Mouse (Mus musculus): ENCODE results near the gene Pbrm1.

The Pbrm1 gene

DNA sequence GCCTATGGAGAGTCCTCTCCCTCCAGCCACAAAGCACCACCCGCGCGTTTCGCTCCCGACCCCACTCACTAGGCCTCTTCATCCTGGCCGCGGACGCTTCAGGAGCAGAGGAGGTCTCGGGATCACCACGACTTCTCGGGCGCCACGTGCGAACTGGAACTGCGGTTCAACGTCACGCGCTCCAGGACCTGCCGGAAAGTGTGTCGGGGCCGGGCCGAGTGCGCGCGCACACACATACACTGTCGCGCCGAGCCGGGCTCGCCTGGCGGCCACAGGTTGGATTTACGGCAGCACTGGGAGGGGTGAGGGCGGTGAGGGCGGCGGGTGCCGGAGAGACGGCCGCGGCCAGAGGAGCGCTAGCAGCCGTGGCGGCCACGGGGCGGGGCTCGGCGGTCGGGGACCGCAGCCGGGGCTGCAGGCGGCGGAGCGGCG lies at the start of gene Pbrm1, which contains the start of gene Gnl3:
Gene Pbrm1, plus strand, starts transcription at position 279 of the 432 bp plus-strand sequence.
Gene Gnl3, minus strand, starts transcription at position 293 of the 432 bp plus-strand sequence.
- peak; percentile 93 to 96 for DNase-seq (ENCODE audit: low spot score in 2 of 2)

DNA sequence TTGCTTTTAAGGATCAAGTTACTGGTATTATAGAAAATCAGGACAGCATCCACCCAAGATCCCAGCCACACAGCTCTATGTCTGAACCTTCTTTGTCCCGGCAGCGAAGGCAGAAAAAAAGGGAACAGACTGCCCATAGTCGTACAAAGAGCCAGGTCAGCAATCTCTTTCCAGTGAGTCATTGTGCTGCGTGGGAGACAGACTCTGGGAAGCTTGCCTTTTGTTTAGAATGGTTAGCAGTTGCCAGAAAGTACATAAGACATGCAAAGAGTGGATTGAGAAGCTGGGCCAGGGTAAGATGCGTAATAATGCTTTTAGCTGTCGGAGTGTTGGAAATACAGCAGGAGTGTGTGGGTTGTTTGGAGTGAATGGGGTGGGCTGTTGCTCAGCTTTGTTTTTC lies 44.7 kb upstream of the Pbrm1 start:
- DNase-seq (ENCODE audit: low spot score in 2 of 2): no peak

DNA sequence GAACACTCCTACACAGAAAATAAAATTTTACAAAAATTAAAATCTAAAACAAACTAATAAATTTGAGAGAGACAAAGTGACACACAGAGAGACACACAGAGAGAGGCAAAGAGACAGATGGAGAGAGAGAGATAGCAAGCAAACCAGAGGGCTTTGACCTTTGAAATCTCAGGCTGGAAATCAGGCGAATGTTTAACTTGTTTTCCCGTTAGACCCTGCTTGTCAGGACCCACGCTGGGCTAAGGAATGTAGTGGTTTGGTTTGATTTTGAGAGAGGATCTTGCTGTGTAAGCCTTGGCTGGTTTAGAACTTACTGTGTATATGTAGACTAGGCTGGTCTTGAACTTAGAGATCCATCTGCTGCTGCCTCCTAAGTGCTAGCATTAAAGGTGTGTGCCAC lies 42.7 kb upstream of the Pbrm1 start:
- DNase-seq (ENCODE audit: low spot score in 2 of 2): no peak

DNA sequence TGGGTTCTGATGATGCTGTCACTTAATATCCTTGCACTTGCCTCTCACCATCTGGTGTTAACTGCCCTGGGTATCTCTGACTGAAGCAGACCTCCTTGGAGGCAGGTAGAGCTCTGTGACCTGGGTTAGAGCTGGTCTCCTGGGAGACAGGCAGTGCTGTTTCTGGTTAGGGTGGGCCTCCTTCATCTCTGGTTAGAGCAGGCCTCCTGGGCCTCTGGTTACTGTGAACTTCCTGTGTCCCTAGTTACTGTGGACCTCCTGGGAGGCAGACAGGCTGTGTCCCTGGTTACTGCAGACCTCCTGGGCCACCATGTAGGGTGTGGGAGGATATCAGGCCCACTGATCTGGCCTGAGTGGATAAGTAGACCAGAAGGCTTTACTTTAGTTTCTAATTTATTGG lies 22.5 kb upstream of the Pbrm1 start:
- no peak for DNase-seq (ENCODE audit: low spot score in 2 of 2)

DNA sequence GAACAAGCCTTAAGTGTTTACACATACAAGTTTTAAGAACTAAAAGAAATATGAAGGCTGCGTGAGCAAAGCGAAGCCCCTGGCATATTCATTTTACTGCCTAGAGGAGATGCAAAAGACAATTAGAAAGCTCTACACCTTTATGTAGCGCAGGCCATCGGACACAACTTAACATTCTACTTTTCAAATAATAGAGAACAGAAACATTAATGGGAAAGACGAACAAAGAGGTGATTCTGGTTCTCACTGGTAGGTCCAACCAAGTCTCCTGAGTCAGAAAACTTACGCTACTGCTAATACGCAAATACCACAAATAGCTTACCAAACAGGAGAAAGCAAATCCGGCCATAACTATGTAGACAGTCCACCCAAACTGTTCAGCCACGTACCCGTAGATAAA lies 18.6 kb upstream of the Pbrm1 start:
- no peak for DNase-seq (ENCODE audit: low spot score in 2 of 2)

DNA sequence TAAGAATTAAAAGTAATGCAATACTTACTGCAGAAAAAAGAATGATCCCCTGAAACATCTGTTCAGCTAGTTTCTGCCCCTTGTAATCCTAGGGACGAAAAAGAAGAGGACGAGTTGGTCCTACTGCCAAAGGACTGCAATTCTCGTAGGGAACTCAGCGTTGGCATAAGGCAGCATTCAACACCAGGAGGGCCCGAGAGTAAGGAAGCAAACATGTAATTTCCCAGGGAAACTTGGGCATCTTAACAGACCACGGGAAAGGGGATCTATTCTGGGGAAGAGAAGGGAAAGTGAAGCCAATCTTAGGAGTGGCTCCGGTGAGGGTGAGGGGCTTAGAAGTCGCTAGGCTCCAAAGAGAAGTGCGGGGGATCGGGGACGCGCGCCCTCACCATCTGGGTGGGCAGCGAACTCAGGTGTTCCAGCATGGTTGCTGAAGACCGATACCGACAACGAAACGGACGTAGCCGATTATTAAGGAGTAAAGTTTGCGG lies 18.1 kb upstream of the Pbrm1 start:
- no peak for DNase-seq (ENCODE audit: low spot score in 2 of 2)

DNA sequence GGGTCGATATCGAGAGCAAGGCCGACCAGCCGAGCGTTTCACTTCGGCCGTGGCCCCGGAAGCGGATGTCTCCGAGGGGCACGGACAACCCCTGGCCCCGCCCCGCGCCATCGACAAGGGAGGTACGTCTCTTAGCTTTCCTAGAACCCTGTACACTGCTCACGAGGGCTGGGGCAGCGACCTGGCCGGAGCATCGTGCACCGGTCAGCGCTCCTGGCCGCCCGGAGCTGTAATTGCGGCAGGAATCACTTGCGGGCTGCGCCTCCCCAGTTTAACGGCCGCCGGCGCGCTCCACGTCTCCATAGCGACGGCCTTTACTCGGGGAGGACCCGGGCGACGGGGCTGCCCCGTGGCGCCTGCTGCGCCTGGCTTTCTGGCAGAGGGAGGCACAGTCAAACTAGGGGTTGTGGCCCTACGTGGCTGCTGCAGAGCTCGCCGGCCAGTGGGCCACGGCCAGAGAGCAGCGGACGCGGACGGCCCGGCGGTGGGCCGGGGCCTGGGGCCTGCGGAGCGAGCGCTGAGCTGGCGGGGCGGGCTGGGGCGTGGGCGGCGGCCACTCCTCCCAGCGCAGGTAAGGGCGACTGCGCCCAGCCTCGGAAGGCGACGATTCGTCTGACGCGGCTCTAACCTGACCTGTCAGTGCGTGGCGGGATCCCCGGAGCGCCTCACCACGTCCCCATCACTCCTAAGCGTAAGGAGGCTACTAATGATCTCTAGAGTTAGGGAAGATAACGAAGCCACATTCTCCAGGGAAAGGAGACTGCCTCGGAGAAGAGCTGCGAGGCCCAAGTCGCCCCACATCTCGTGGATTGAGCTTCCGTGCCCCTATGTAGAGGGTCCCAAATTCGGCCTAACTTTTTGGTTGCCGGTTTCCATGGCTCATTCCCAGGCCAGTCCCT lies 17.4 kb upstream of the Pbrm1 start, which contains the start of the genes Glt8d1 and Spcs1:
Gene Glt8d1, plus strand, starts transcription at position 94 of the 899 bp plus-strand sequence.
Gene Spcs1, minus strand, starts transcription at position 366 of the 899 bp plus-strand sequence.
- peak; percentile 76 to 80 for DNase-seq (ENCODE audit: low spot score in 2 of 2)

DNA sequence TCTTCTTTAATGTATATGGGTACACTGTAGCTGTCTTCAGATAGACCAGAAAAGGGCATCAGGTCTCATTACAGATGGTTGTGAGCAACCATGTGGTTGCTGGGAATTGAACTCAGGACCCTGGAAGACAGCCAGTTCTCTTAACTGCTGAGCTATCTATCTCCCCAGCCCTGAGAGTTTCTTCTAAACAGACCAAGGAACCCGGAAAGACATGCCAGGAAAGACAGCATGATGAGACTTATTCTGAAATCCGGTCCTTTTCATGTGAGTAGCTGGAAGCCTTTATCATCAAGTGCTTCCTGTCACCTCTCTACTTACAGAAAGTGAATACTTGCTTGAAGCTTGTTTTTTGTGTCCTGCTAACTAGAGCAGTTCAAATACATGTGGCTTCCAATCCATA lies 14.4 kb upstream of the Pbrm1 start:
- no peak for DNase-seq (ENCODE audit: low spot score in 2 of 2)

DNA sequence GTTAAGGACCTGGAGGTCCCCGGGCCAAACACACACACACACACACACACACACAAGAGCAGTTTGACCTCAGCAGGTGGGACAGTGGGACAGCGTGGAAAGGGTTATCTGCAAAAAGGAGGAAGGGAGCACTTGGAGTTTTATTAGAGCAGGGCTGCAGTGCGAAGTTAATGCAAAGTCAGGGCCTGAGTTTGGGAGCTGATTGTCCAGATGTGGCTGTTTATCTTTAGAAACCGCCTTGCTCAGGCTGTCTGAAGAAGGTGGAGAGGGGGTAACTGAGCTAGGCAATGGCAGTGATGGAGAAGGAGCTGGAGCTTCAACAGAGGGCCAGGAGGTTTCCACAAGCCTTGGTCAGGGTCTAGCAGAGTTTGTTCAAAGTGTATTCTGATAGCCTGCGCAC lies 12.2 kb upstream of the Pbrm1 start:
- no peak for DNase-seq (ENCODE audit: low spot score in 2 of 2)

DNA sequence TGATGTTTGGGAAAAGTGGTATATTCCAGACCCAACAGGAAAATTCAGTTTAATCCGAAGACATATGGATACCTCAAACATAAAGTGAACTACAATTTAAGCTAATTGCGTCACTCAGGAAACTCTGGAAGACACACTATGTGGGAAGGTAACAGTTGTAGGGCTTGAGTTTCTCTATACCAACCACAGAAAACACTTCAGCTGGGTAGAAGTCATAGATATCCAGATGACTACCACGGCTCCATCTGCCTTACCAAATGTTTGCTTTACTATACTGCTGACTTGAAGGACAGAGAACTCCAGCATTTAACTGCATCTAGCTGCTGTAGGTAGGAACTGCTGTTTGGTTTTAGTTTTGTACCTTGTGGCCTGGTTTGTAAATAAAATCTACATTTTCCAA lies 7.3 kb upstream of the Pbrm1 start:
- DNase-seq (ENCODE audit: low spot score in 2 of 2): no peak

DNA sequence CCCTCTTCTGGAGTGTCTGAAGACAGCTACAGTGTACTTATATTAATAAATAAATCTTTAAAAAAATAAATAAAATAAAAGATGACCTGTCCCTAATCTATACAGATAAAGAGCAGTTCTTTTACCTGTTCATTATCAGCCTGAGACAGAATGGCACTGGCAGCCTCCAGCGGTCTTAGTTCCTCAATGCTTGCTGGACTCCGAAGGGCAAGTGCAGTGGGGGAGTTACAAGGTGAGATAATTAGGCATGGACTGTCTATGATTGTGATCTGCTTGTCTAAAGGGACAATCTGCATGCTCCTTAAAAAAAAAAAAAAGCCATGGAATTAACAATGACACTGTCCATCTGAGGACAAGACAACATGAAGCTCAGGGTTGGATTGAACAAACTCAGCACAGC lies 5.0 kb upstream of the Pbrm1 start:
- no peak for DNase-seq (ENCODE audit: low spot score in 2 of 2)

DNA sequence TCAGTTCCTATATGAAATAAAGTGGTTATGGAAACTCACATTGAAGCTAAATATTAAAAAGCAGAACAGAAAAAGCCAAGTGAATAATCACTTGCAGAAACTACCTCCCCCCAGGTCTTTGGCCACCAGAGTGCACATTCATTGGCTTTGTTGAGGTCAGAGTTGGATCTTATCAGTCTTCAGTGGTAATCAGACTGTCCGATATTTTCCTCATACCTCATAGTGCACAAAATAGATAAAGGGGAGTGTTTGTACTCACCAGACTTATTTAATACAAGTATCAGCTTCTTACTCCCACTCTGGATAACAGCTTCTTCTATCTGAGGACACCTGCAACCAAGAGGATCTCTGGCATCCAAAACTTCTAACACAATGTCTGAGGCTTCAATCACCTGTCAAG lies 2.9 kb upstream of the Pbrm1 start:
- no peak for DNase-seq (ENCODE audit: low spot score in 2 of 2)

DNA sequence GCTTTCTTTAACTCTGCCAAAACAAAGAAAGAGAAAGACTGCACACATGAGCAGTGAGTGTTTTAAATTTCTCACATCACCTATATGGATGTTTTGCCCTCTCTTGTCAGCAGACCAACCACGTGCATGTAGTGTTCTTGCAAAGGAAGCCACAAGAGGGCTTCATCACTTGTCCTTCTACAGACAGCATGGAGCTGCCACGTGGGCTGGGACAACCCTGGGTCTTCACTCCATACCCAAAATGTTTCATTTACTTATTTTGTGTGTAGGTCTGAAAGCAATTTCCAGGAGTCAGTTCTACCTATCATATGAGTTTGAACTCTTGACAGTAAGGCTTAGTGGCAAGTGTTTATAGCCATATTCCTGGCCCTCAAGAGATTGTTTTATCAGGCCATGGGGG lies 1.1 kb upstream of the Pbrm1 start:
- DNase-seq (ENCODE audit: low spot score in 2 of 2): peak in 1 of 2 experiments; percentile 8

DNA sequence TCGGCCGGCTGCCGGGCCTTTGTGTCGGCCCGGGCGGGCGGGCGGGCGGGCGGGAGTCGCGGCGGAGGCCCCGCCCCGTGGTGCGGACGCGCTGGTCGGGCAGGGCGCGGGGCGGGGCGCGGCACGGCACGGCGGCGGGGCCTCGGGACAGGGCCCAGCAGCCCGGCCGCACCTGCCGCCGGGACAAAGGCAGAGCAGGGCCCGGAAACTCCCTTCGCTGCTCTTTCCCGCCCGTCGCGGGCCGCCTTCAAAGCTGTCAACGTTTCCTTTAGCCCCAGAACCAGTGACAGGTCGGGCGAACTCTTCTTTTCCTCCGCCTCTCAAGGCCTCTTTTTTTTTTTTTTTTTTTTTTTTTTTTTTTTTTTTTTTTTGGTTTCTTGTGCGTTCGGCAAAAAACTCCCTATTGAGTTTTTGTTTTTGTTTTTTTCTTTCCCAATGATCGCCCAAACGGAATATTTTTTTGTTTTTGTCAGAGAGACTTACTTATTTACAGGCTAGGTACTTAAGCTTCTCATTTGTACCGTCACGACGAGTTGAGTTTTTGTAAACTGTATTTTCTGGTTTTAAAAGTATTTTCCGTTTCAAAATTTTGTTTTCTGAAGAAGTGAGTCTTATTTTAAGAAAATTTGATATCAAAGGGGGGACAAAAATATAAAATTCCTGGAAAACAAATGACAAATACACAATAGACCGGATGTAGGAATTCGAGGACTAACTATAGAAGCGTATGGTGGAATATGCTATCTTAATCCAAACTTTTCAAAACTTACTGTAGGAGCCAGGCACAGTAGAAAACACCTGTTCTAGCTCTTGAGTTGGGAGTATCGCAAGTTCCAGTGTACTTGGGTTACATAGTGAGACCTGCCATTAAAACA lies 630 bp downstream of the Pbrm1 start:
- DNase-seq (ENCODE audit: low spot score in 2 of 2): peak; percentile 68 to 75

DNA sequence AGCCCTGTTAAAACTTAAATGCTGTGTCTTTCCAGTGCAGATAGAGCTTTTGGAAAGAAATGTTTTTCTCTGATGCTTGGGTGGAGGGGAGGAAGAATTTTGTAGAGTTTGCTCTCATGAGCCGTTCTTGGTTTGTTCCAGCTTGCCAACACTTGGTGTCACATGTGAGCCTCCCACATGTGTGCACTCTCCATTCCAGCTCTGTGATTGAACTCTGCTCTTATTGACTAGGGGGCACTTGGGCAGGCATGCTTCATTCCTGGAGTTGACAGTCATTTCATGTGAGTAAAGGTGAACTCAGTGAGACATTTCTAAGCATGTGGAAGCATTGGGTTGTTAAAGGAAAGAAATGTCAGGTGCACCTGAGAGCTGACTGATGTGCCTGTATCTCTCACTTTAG lies 3.6 kb downstream of the Pbrm1 start:
- no peak for DNase-seq (ENCODE audit: low spot score in 2 of 2)

DNA sequence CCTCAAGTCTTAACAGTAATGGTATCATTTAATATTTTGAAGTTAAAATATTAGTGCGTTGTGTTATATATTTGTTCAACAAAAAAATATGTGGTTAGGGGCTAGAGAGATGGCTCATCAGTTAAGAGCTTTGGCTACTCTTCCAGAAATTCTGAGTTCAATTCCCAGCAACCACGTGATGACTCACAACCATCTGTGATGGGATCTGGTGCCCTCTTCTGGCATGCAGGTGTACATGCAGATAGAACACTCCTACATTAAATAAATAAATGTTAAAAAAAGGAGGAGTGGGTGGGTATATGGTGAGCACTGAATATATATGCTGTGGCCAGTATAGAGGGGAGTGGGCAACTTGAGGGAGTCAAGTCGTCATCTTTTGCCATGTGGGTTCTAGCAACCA lies 6.8 kb downstream of the Pbrm1 start:
- DNase-seq (ENCODE audit: low spot score in 2 of 2): peak in 1 of 2 experiments; percentile 12

DNA sequence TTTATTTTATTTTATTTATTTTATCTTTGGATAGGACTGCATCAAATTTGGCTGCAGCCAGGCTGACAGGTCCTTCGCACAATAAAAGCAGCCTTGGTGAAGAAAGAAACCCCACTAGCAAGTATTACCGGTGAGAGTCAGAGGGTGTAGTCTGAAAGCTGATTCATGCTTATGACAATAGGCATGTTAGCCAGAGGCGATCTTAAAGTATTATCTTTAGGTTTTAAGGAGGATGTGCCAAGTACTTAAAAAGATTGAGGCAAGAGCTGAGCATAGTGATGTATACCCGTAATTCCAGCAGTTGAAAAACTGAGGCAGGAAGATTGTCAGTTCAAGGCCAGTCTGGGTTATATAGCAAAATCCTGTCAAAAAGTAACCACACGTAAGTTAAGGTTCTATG lies 26.4 kb downstream of the Pbrm1 start:
- DNase-seq (ENCODE audit: low spot score in 2 of 2): no peak

DNA sequence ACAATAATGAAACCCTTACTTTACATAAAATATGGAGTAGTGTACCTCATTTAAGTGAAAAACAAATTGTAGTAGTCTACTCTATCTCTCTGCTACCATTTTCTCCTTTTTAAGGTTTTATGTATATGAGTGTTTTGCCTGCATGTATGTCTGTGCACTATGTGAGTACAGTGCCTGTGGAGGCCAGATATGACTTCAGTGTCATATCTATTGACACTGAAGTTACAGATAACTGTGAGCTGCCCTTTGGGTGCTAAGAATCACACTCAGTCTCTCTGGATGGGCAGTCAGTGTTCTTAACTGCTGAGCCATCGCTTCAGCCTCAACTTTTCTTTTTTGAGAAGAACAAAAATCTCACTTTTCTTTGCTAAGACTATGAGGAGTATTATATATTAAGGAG lies 26.9 kb downstream of the Pbrm1 start:
- no peak for DNase-seq (ENCODE audit: low spot score in 2 of 2)

DNA sequence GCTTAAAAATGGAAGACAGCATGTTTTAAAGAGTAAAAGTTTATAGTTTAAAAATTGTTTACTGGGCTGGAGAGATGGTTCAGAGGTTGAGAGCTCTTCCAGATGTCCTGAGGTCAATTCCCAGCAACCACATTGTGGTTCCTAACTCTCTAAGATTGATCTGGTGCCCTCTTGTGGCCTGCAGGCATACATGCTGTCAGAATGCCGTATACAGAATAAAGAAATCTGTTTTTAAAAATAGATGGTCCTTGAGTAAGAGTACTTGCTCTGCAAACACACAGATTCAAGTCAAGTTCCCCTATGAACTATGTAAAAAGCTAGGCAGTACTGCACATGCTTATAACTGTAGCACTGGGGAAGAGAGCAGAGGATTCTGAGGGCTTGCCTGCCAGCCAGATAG lies 43.3 kb downstream of the Pbrm1 start:
- no peak for DNase-seq (ENCODE audit: low spot score in 2 of 2)

DNA sequence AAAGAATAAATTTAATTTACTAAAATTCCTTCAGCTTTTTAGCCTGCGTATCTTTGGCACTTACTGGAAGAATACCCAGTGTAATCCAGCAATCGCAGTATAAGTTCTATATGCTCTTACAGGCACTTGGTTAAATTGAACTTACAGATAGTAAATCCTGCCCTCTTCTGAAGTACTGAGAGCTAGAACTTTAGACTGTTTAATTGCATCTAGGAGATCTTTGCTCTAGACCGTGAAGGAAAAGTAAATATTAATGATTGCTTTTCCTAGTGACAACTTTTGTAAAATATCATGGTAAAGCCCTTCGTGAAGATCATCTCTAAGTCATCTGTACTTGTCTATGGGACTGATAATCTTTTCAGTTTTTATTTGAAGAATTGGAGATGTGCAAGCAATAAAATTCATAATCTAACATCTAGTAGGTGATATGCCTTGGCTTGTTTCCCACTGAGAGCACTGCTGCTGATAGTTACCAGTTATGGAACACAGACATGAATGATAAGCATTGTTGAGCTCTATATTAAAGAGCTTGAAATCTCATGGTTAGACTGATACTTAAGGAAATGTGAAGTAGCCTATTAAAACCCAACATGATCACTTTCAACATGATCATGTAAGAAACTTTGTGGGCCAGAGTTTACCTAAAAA lies 50.3 kb downstream of the Pbrm1 start:
- DNase-seq (ENCODE audit: low spot score in 2 of 2): no peak

DNA sequence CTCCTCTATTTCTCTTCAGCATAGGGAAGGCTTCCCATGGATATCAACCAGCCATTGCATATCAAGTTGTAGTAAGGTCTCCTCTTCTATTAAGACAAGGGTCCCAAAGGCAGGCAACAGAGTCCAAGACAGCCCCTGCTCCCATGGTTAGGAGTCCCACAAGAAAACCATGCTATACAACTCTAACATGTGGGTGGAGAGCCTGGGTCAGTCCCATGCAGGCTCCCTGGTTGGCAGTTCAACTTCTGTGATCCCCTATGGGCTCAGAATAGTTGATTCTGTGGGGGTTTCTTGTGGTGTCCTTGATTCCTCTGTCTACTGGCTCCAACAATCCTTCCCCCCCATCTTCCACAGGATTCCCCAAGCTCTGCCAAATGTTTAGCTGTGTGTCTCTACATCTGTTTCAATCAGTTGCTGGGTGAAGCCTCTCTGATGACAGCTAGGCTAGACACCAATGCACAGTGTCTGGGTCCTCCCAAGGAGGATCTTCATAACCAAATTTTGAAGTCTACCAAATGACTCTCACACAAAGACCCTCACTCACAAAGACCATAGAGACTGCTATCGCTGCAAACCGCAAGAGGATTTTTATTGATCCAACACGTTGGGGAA lies 59.8 kb downstream of the Pbrm1 start:
- no peak for DNase-seq (ENCODE audit: low spot score in 2 of 2)

All from spleen, postnatal 14 days (tissue).